Mouse (Mus musculus): ENCODE data around the gene Lrrc28.

The Lrrc28 gene

GRCm38 (mm10) chr7:67486925-67487760 is 157.9 kb downstream of the Lrrc28 start:
- DNase-seq (ENCODE audit: low read depth): no peak

GRCm38 (mm10) chr7:67486417-67486816 is 158.7 kb downstream of the Lrrc28 start:
- no peak for DNase-seq (ENCODE audit: low read depth)

GRCm38 (mm10) chr7:67483698-67484097 is 161.4 kb downstream of the Lrrc28 start:
- DNase-seq (ENCODE audit: low read depth): no peak

DNA sequence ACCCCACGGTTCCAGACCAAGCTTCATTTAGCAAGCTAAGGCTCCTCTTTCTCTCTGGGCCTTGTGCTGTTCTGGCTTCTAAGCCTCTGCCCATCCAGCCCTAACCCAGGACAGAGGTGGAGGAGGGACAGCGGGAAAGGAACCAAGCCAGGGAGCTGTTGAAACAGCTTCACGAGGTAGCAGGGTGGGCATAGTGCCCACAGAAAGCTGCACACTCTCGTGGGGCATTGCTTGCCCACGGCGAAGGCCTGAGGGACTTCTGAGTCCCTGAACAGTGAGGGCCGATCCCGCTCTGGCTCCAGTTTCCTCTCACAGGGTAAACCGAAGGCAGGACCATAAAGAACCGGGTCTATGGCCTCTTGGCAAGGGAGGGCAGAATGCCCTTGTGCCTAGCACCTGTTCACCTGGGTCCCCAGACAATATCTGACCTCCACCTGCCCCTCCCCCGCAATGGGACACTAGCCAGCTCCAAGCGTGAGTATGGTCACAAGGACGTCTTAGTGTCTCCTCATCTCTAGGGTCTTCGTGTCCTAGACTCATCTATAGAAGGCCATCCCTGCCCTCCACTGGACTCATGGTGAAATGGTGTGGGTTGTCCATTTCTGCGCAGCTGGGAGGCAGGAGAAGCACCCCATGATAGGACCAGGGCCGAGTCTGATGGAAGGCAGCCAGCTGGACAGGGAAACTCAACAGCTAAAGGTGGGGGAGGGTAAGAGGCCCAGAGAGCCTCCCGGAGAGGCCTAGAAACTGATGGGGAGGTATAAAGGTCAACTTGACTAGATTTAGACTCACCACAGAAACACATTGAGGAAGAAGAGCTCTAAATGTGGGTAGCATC is 165.3 kb downstream of the Lrrc28 start:
- no peak for DNase-seq (ENCODE audit: low read depth)

DNA sequence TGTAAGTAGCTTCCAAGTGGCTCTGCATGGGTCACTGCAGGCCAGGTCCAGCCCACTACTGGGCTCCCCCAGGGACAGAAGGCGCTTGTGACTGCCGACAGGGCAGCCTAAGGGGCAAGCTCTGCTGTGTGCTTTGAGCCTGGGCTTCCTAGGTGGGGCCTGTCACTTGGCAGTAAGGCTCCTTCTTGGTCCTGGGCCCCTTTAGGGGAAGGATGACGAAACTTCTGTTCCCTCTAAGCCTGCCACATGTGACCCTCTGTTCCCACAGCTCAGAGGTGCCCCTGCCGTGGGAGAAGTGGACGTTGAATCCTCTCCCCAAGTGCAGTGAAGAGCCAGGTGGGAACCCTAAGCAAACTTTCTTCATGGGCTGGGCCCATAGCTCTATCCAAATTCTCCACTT is 165.9 kb downstream of the Lrrc28 start:
- no peak for DNase-seq (ENCODE audit: low read depth)

DNA sequence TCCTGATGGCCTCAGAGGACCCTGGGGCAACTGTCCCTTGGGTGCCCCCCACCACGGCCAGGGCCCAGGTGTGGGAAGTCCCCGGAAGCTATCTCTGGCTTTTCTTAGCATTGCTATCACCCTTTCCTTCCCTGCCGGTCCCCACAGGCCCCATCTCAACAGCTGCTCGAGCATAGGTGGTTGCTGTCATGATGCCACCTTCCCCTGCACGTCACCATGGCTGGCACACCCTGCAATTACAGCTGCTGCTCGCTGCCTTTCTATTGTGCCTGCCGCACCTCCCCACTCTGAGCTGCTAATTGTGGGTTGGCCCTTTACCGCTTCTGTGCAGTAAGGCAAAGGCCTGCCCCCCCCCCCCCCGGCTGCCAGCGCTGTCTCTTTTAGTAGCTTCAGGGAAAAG is 167.1 kb downstream of the Lrrc28 start:
- DNase-seq (ENCODE audit: low read depth): no peak

GRCm38 (mm10) chr7:67471295-67471694 is 173.8 kb downstream of the Lrrc28 start:
- no peak for DNase-seq (ENCODE audit: low read depth)

GRCm38 (mm10) chr7:67468802-67469408 is 176.2 kb downstream of the Lrrc28 start:
- DNase-seq (ENCODE audit: low read depth): no peak

DNA sequence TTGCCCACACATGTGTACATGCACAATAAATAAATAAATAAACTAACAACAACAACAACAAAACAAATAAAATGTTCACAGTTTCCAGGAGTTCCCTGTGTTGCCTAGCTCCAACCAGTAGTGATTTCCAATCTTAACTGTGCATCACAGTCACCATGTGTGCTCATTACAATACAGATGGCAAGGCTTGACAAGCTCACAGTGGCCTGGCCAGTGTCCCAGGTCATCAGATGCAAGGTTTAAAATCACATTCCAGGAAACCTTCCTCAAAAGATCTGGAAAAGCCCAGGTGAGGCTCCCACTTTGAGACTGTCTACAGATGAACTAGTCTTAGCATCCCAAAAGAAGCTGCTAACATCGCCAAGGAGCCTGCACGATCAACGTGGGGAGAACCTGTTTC is 176.9 kb downstream of the Lrrc28 start:
- DNase-seq (ENCODE audit: low read depth): no peak

DNA sequence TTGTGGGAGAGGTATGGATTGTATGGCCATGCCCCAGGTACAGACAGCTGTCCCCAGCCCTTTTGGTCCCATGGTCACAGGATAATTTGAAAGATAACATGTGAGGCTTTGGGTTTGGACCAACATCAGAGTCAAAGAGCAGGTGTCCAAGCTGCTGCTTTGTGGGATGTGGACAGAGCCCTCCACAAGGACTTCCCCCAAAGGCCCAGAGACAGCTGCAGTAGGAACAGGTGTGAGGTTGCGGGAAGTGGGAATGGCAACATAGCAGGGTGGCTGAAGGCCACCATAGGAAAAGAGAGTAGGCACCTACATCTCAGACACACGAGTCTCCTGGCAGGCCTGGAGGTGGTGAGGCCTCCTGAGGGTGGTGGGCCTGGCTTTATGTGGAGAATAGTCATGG is 178.7 kb downstream of the Lrrc28 start:
- no peak for DNase-seq (ENCODE audit: low read depth)

DNA sequence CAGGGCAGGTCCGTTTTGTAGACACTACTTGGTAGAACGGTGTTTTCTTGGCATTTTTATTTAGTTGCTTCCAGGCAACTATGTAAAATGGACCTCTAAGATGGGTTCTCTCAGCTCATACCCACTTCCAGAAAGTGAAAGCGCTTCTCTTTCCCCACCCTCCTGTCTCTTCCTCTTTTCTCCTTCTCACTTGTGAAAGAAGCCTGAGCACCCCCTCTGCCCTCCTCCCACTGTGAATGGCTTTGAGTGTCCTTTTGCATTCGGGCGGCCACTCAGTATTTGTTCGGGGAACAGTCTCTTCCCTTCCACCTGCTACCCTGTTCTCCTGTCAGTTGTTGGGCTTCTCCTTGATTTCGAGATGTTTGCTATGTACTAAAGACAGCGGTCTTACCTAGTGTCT is 180.4 kb downstream of the Lrrc28 start:
- DNase-seq (ENCODE audit: low read depth): peak; percentile 28

GRCm38 (mm10) chr7:67463565-67463964 is 181.5 kb downstream of the Lrrc28 start:
- DNase-seq (ENCODE audit: low read depth): peak; percentile 20
